Mouse (Mus musculus): ENCODE measurements around the gene Pkd1l2. TPM values are rescaled to one million over a fixed set of nuclear protein-coding genes. Genes with fewer than 3 reads are reported as not detected.

Pkd1l2 gene
- polyA plus RNA-seq, 1 experiment from 2014 or later, result not detected

DNA sequence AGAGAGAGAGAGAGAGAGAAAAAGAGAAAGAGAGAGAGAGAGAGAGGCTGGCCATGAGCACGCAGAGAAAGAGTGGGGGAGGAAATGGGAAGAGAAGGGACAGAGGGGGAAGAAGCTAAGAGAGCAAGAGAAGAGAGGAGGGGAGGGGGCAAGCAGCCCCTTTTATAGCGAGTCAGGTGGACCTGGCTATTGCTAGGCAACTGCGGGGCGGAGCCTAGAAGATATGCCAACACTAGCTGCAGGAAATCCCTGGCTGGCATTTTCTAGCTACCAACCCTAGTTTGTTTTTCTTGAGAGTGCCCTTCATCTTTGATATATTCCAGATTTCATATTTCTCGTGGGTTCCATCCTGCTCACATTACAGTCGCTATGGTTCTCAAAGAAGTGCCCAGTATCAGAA, 32.8 kb upstream of the Pkd1l2 start:
- H3K4me3 ChIP-seq (ENCODE audit: low read length), result no peak overlapping the region
- no peaks in the 10 kb centered on the region for H3K9me3 ChIP-seq (replicated peaks; ENCODE audit: control insufficient read depth, low read length)
- H3K9ac ChIP-seq (ENCODE audit: low read length), result no peak overlapping the region
- no peaks in the 10 kb centered on the region for H3K27me3 ChIP-seq (ENCODE audit: control insufficient read depth, insufficient read depth, low read length)
- no peaks in the 10 kb centered on the region for H3K36me3 ChIP-seq (ENCODE audit: control insufficient read depth, insufficient read depth)
- no peak overlapping the region for H3K27ac ChIP-seq (ENCODE audit: low read length)
- H3K4me2 ChIP-seq (ENCODE audit: low read depth, low read length), result peak overlapping the region; percentile 11; the same call in 1 of the 2 replicates
- ATAC-seq (replicated peaks; ENCODE audit: extremely low read depth, insufficient read depth, low FRiP score), result no peak
- peaks cover 9% of the 10 kb centered on the region for H3K4me1 ChIP-seq (ENCODE audit: control insufficient read depth, insufficient read depth, low read length)
- 50% methylated on average over 6 of the region's 6 CpGs for WGBS

DNA sequence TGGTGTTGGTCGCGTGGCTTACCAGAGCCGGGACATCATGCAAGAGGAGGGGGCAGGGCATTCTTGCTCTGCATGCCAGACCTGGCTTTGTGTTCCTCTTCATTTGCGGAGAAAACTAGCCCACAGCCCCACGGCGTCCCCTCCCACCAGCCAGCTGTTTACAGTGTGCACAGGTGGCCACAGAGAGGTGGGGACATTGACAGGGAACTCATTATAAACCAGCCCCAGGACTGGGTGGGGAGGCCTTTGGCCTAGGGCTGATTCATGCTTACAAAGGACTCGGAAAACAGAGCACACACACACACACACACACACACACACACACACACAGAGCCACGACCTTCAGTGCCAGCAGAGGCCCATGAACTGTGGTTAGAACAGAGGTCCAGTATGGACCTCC, 30.0 kb upstream of the Pkd1l2 start:
- no peaks in the 10 kb centered on the region for H3K27me3 ChIP-seq (ENCODE audit: control insufficient read depth, insufficient read depth, low read length)
- no peak overlapping the region for H3K27ac ChIP-seq (ENCODE audit: low read length)
- peaks cover 9% of the 10 kb centered on the region for H3K4me1 ChIP-seq (ENCODE audit: control insufficient read depth, insufficient read depth, low read length)
- no peak overlapping the region for H3K4me3 ChIP-seq (ENCODE audit: low read length)
- WGBS, result 60% methylated on average over 8 of the region's 8 CpGs
- H3K36me3 ChIP-seq (ENCODE audit: control insufficient read depth, insufficient read depth), result no peaks in the 10 kb centered on the region
- H3K9ac ChIP-seq (ENCODE audit: low read length), result no peak overlapping the region
- peaks cover 4% of the 10 kb centered on the region for H3K9me3 ChIP-seq (replicated peaks; ENCODE audit: control insufficient read depth, low read length)
- no peak for ATAC-seq (replicated peaks; ENCODE audit: extremely low read depth, insufficient read depth, low FRiP score)
- H3K4me2 ChIP-seq (ENCODE audit: low read depth, low read length), result no peak overlapping the region

DNA sequence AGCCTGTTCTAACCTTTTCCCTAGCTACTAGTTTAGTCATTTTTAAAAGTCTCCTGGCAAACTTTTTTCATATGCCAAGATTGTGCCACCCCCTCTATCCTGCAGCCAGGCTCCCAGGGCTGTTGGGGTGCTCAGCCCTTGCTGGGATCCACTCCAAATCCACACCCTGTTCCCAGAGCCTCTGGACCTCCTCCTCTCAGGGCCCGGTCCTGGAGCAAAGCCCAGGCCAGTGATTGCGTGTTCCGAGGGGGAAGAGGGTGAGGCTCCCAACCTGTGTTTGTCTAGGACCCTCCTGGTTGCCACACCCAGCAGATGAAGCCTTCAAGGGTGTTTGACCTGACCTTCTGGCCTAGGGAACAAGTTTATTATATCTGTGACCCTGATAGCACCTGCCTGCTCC, 29.4 kb upstream of the Pkd1l2 start:
- Histone ChIP-seq H3K27me3 (ENCODE audit: control insufficient read depth, insufficient read depth, low read length) (no peaks in the 10 kb centered on the region), H3K4me3 (ENCODE audit: low read length) (no peak overlapping the region), H3K4me1 (ENCODE audit: control insufficient read depth, insufficient read depth, low read length) (peaks cover 9% of the 10 kb centered on the region), H3K9ac (ENCODE audit: low read length) (no peak overlapping the region), H3K27ac (ENCODE audit: low read length) (no peak overlapping the region), H3K36me3 (ENCODE audit: control insufficient read depth, insufficient read depth) (no peaks in the 10 kb centered on the region), H3K4me2 (ENCODE audit: low read depth, low read length) (no peak overlapping the region), H3K9me3 (replicated peaks; ENCODE audit: control insufficient read depth, low read length) (peaks cover 4% of the 10 kb centered on the region)
- WGBS, result 48% methylated on average over 3 of the region's 3 CpGs
- ATAC-seq (replicated peaks; ENCODE audit: extremely low read depth, insufficient read depth, low FRiP score), result no peak

DNA sequence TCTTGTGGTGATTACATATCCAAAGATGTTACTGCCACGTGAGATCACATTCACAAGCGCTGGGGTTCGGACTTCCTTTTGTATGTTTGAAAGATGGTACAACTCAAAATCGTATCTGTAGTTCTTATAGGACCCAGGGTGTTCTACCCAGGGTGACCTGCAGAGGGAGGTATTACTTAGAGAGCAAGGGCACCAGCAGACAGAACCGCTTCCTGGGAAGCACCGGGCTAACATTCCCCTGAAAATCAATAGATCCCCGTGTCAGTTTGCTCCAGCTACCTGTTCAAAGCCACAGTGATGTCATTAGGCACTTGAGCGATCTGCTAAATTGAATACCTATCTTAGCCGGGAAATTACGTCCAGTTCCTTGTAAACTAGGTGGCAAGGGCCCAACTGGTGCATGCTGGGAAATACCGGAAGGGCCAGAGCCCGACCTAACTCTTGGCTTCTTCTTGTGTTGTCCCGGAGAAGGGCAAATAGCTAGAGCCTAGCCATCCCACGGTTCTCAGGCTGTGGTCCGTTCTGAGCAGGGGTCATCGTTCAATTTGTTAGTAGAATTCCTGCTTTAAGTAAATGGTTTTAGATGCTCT, 27.6 kb upstream of the Pkd1l2 start:
- H3K27me3 ChIP-seq (ENCODE audit: control insufficient read depth, insufficient read depth, low read length), result no peaks in the 10 kb centered on the region
- H3K27ac ChIP-seq (ENCODE audit: low read length), result no peak overlapping the region
- no peak for ATAC-seq (replicated peaks; ENCODE audit: extremely low read depth, insufficient read depth, low FRiP score)
- H3K4me1 ChIP-seq (ENCODE audit: control insufficient read depth, insufficient read depth, low read length), result no peaks in the 10 kb centered on the region; the same call in 1 of the 2 replicates
- H3K9ac ChIP-seq (ENCODE audit: low read length), result no peak overlapping the region
- H3K9me3 ChIP-seq (replicated peaks; ENCODE audit: control insufficient read depth, low read length), result peaks cover 4% of the 10 kb centered on the region
- no peaks in the 10 kb centered on the region for H3K36me3 ChIP-seq (ENCODE audit: control insufficient read depth, insufficient read depth)
- WGBS, result 44% methylated on average over 16 of the region's 16 CpGs
- H3K4me3 ChIP-seq (ENCODE audit: low read length), result no peak overlapping the region
- peak overlapping the region; percentile 38; the same call in 1 of the 2 replicates for H3K4me2 ChIP-seq (ENCODE audit: low read depth, low read length)

DNA sequence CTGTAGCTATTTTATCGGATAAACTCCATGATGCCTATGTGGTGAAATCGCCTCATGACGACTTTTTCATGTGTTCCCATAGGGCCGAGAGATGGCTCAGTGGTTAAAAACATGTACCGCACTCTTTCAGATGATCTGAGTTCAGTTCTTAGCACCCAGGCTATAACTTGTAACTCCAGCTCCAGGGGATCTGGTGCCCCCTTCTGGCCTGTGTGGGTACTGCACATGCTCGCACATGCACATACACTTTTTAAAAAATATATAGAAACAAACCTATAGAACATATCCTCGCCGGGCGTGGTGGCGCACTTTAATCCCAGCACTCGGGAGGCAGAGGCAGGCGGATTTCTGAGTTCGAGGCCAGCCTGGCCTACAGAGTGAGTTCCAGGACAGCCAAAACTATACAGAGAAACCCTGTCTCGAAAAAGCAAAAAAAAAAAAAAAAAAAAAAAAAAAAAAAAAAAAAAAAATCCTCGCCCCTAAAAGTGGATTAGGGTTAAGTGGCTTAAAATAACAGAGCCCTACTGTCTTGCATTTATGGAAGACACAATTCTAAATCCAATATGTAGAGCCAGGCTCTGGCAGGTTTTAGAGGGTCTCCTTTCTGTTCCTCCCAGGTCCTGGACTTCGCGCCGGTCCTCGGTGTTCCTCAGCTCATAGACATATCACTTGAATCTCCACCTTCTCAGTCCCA, 26.9 kb upstream of the Pkd1l2 start:
- 88% methylated on average over 19 of the region's 19 CpGs for WGBS
- Histone ChIP-seq H3K4me2 (ENCODE audit: low read depth, low read length) (no peak overlapping the region), H3K36me3 (ENCODE audit: control insufficient read depth, insufficient read depth) (no peaks in the 10 kb centered on the region), H3K27ac (ENCODE audit: low read length) (no peak overlapping the region), H3K9me3 (replicated peaks; ENCODE audit: control insufficient read depth, low read length) (peaks cover 4% of the 10 kb centered on the region), H3K4me1 (ENCODE audit: control insufficient read depth, insufficient read depth, low read length) (no peaks in the 10 kb centered on the region), H3K27me3 (ENCODE audit: control insufficient read depth, insufficient read depth, low read length) (no peaks in the 10 kb centered on the region), H3K9ac (ENCODE audit: low read length) (no peak overlapping the region), H3K4me3 (ENCODE audit: low read length) (no peak overlapping the region)
- no peak for ATAC-seq (replicated peaks; ENCODE audit: extremely low read depth, insufficient read depth, low FRiP score)

DNA sequence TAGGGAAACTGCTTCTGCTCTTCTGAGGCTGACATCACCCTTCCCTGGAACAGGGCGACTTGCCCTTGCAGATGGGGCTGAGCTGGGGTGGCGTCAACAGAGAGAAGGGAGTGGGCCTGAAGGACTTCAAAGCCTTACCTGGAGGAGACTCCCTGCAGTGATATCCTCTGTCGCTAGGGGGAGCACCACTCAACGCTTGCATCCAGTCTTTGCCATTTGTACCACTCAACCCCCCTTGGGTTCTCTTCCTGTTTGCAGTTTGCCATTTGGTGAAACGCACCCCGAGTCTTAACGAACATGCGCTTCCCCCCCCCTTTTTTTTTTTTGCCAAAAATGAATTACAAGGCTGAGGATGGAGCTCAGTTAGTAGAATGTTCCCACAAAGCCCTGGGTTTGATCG, 25.3 kb upstream of the Pkd1l2 start:
- peaks cover 6% of the 10 kb centered on the region for H3K9me3 ChIP-seq (replicated peaks; ENCODE audit: control insufficient read depth, low read length)
- no peak overlapping the region for H3K4me2 ChIP-seq (ENCODE audit: low read depth, low read length)
- H3K36me3 ChIP-seq (ENCODE audit: control insufficient read depth, insufficient read depth), result no peaks in the 10 kb centered on the region
- no peaks in the 10 kb centered on the region for H3K4me1 ChIP-seq (ENCODE audit: control insufficient read depth, insufficient read depth, low read length)
- no peak overlapping the region for H3K9ac ChIP-seq (ENCODE audit: low read length)
- no peak overlapping the region for H3K27ac ChIP-seq (ENCODE audit: low read length)
- no peaks in the 10 kb centered on the region for H3K27me3 ChIP-seq (ENCODE audit: control insufficient read depth, insufficient read depth, low read length)
- no peak overlapping the region for H3K4me3 ChIP-seq (ENCODE audit: low read length)
- 15% methylated on average over 9 of the region's 9 CpGs for WGBS
- ATAC-seq (replicated peaks; ENCODE audit: extremely low read depth, insufficient read depth, low FRiP score), result 0 out of 2 replicates have a peak, but pooled peaks have one; percentile 37

DNA sequence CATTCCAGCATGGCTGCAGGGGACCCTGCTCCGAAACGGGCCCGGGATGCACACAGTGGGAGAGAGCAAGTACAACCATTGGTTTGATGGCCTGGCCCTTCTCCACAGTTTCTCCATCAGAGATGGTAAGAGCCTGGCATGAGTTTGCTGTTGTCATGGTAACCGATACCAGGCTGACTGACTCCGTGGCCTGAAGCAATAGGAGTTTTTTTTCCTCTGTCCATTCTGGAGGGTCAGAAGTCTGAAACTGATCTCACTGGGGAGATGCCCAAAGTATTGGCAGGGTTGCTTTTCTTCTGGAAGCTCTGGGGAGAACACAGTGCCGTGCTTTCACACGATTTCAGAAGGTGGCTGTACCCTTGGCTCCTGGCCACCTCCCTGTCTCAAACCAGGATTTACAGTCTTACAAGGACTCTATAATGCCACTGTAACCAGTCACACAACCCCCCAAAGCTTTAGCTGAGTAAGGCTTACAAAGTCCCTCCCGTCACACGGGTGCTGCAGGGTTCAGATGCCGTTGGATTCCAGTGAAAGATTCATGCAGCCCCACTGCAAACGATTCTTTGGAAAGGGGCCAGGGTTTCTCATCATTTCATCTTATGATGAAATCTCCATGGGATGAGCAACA, 15.4 kb upstream of the Pkd1l2 start:
- ATAC-seq (replicated peaks; ENCODE audit: extremely low read depth, insufficient read depth, low FRiP score), result no peak
- Histone ChIP-seq H3K36me3 (ENCODE audit: control insufficient read depth, insufficient read depth) (no peaks in the 10 kb centered on the region), H3K4me3 (ENCODE audit: low read length) (no peak overlapping the region), H3K9me3 (replicated peaks; ENCODE audit: control insufficient read depth, low read length) (peaks cover 10% of the 10 kb centered on the region), H3K27ac (ENCODE audit: low read length) (no peak overlapping the region), H3K27me3 (ENCODE audit: control insufficient read depth, insufficient read depth, low read length) (no peaks in the 10 kb centered on the region), H3K4me1 (ENCODE audit: control insufficient read depth, insufficient read depth, low read length) (no peaks in the 10 kb centered on the region; the same call in 1 of the 2 replicates), H3K4me2 (ENCODE audit: low read depth, low read length) (no peak overlapping the region), H3K9ac (ENCODE audit: low read length) (no peak overlapping the region)
- WGBS, result 55% methylated on average over 11 of the region's 11 CpGs

DNA sequence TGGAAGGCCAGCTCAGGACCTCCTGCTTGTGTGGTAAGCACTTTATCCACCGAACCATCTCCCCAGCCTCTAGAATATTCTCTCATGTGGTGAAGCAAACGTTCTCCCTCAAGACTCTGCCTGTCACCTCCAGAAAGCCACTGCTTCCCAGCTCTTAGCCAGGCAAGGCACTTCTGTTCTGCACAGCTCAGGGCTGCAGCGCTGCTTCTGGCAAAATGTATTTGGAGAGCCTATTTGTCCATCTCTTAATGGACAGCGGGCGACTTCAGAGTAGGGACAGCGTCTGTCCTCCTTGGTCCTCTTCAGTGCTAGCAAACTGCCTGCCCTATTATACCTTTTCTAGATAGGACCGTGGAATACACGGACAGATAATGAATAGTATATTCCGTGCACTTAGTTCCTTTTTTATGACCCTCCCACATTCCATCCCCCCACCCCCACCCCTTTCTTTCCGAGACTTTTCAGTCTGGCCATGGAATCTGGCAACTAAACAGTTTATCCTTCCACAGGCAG, 14.9 kb upstream of the Pkd1l2 start:
- ATAC-seq (replicated peaks; ENCODE audit: extremely low read depth, insufficient read depth, low FRiP score), result no peak
- no peak overlapping the region for H3K27ac ChIP-seq (ENCODE audit: low read length)
- H3K27me3 ChIP-seq (ENCODE audit: control insufficient read depth, insufficient read depth, low read length), result no peaks in the 10 kb centered on the region
- H3K9ac ChIP-seq (ENCODE audit: low read length), result no peak overlapping the region
- H3K4me3 ChIP-seq (ENCODE audit: low read length), result no peak overlapping the region
- peaks cover 10% of the 10 kb centered on the region for H3K9me3 ChIP-seq (replicated peaks; ENCODE audit: control insufficient read depth, low read length)
- H3K4me1 ChIP-seq (ENCODE audit: control insufficient read depth, insufficient read depth, low read length), result no peaks in the 10 kb centered on the region; the same call in 1 of the 2 replicates
- no peak overlapping the region for H3K4me2 ChIP-seq (ENCODE audit: low read depth, low read length)
- WGBS, result 65% methylated on average over 10 of the region's 10 CpGs
- no peaks in the 10 kb centered on the region for H3K36me3 ChIP-seq (ENCODE audit: control insufficient read depth, insufficient read depth)

DNA sequence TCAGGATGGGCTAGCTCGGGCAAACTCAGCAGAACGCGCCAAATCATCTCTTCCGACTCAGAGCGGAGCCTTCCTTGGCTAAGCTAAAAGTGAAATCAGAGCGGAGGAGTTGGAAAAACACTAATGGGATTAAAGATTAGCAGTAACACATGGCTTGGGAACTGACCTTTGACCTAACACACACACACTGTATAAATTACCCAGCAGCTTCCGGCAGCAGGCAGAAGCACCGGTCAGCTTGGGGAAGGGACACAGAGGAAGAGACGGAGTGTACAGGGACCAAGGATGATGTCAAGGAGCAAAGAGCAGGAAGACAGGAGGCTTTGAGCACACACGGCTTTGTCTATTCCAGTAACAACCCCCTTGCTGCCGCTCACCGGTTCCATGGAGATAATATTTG, 13.4 kb upstream of the Pkd1l2 start, which contains the start of gene Bco1:
Bco1 (plus strand) TSS at position 208 of the 400 bp plus-strand sequence.
- 69% methylated on average over 12 of the region's 12 CpGs for WGBS
- H3K27me3 ChIP-seq (ENCODE audit: control insufficient read depth, insufficient read depth, low read length), result no peaks in the 10 kb centered on the region
- ATAC-seq (replicated peaks; ENCODE audit: extremely low read depth, insufficient read depth, low FRiP score), result no peak
- no peaks in the 10 kb centered on the region; the same call in 1 of the 2 replicates for H3K4me1 ChIP-seq (ENCODE audit: control insufficient read depth, insufficient read depth, low read length)
- H3K27ac ChIP-seq (ENCODE audit: low read length), result no peak within 1 kb of the TSS
- no peak within 1 kb of the TSS for H3K9ac ChIP-seq (ENCODE audit: low read length)
- H3K9me3 ChIP-seq (replicated peaks; ENCODE audit: control insufficient read depth, low read length), result peaks cover 10% of the 10 kb centered on the region
- no peak within 1 kb of the TSS for H3K4me3 ChIP-seq (ENCODE audit: low read length)
- no peak within 1 kb of the TSS for H3K4me2 ChIP-seq (ENCODE audit: low read depth, low read length)
- H3K36me3 ChIP-seq (ENCODE audit: control insufficient read depth, insufficient read depth), result no peaks in the 10 kb centered on the region

Measured in heart, embryonic 16.5 days (tissue).